Mouse (Mus musculus): ENCODE results near the gene 4930544D05Rik. TPM values are rescaled to one million over a fixed set of nuclear protein-coding genes. Genes with fewer than 3 reads are reported as not detected.

Gene 4930544D05Rik
- polyA plus RNA-seq, 1 experiment from 2014 or later: not detected

GRCm38 (mm10) chr11:70606717-70607116, 8.9 kb upstream of the 4930544D05Rik start:
- Histone ChIP-seq H3K9me3 (no peaks in the 10 kb centered on the region), H3K4me2 (no peak overlapping the region), H3K4me1 (replicated peaks) (no peaks in the 10 kb centered on the region), H3K36me3 (peaks cover 75% of the 10 kb centered on the region), H3K27me3 (no peaks in the 10 kb centered on the region), H3K27ac (replicated peaks) (no peak overlapping the region), H3K9ac (no peak overlapping the region), H3K4me3 (no peak overlapping the region)
- 81% methylated on average over 12 of the region's 12 CpGs for WGBS
- ATAC-seq (ENCODE audit: low FRiP score, low read depth): no peak

- no peaks in the 10 kb centered on the region for H3K4me1 ChIP-seq (replicated peaks)
- no peak overlapping the region for H3K9ac ChIP-seq
- no peak overlapping the region for H3K27ac ChIP-seq (replicated peaks)
- WGBS: 94% methylated on average over 9 of the region's 9 CpGs
- ATAC-seq (ENCODE audit: low FRiP score, low read depth): no peak
- H3K27me3 ChIP-seq: no peaks in the 10 kb centered on the region
- H3K4me2 ChIP-seq: no peak overlapping the region
- H3K4me3 ChIP-seq: no peak overlapping the region
- H3K36me3 ChIP-seq: peaks cover 76% of the 10 kb centered on the region
- H3K9me3 ChIP-seq: no peaks in the 10 kb centered on the region
Measured at GRCm38 (mm10) chr11:70607611-70608010, 8.0 kb upstream of the 4930544D05Rik start.

- Histone ChIP-seq H3K4me2 (no peak overlapping the region), H3K4me3 (no peak overlapping the region), H3K9ac (no peak overlapping the region), H3K9me3 (no peaks in the 10 kb centered on the region), H3K4me1 (replicated peaks) (no peaks in the 10 kb centered on the region), H3K27me3 (no peaks in the 10 kb centered on the region), H3K27ac (replicated peaks) (no peak overlapping the region), H3K36me3 (peaks cover 85% of the 10 kb centered on the region)
- no peak for ATAC-seq (ENCODE audit: low FRiP score, low read depth)
- WGBS: 87% methylated on average over 26 of the region's 26 CpGs
Measured at GRCm38 (mm10) chr11:70608381-70609066, 7.1 kb upstream of the 4930544D05Rik start.

- H3K4me2 ChIP-seq: no peak overlapping the region
- ATAC-seq (ENCODE audit: low FRiP score, low read depth): no peak
- no peak overlapping the region for H3K27ac ChIP-seq (replicated peaks)
- no peaks in the 10 kb centered on the region for H3K27me3 ChIP-seq
- H3K4me1 ChIP-seq (replicated peaks): peaks cover 11% of the 10 kb centered on the region; the same call in 1 of the 2 replicates
- no peak overlapping the region for H3K4me3 ChIP-seq
- 87% methylated on average over 4 of the region's 4 CpGs for WGBS
- peaks cover 66% of the 10 kb centered on the region for H3K36me3 ChIP-seq
- H3K9ac ChIP-seq: no peak overlapping the region
- H3K9me3 ChIP-seq: no peaks in the 10 kb centered on the region
Measured at GRCm38 (mm10) chr11:70610752-70611151, 4.9 kb upstream of the 4930544D05Rik start.

GRCm38 (mm10) chr11:70612505-70612904, 3.1 kb upstream of the 4930544D05Rik start:
- Histone ChIP-seq H3K36me3 (peaks cover 51% of the 10 kb centered on the region), H3K9me3 (no peaks in the 10 kb centered on the region), H3K27ac (replicated peaks) (no peak overlapping the region), H3K9ac (no peak overlapping the region), H3K4me3 (no peak overlapping the region), H3K4me2 (no peak overlapping the region), H3K27me3 (no peaks in the 10 kb centered on the region), H3K4me1 (replicated peaks) (peaks cover 11% of the 10 kb centered on the region; the same call in 1 of the 2 replicates)
- no peak for ATAC-seq (ENCODE audit: low FRiP score, low read depth)
- 78% methylated on average over 7 of the region's 7 CpGs for WGBS

GRCm38 (mm10) chr11:70615074-70615473, 574 bp upstream of the 4930544D05Rik start:
- ATAC-seq (ENCODE audit: low FRiP score, low read depth): no peak
- WGBS: 3% methylated on average over 17 of the region's 17 CpGs
- Histone ChIP-seq H3K4me1 (replicated peaks) (peaks cover 11% of the 10 kb centered on the region; the same call in 1 of the 2 replicates), H3K9me3 (no peaks in the 10 kb centered on the region), H3K36me3 (peaks cover 28% of the 10 kb centered on the region), H3K27ac (replicated peaks) (no peak overlapping the region), H3K9ac (peak overlapping the region; percentile 7; the same call in 1 of the 2 replicates), H3K4me2 (peak overlapping the region; percentile 52), H3K27me3 (no peaks in the 10 kb centered on the region), H3K4me3 (peak overlapping the region; percentile 21)

GRCm38 (mm10) chr11:70619101-70619500, 3.5 kb downstream of the 4930544D05Rik start, which contains the start of gene Chrne:
Gene Chrne, minus strand, starts transcription at chr11:70619216.
- Histone ChIP-seq H3K9me3 (no peaks in the 10 kb centered on the region), H3K27me3 (no peaks in the 10 kb centered on the region), H3K4me3 (no peak within 1 kb of the TSS), H3K27ac (replicated peaks) (no peak within 1 kb of the TSS), H3K36me3 (no peaks in the 10 kb centered on the region), H3K4me2 (no peak within 1 kb of the TSS), H3K9ac (no peak within 1 kb of the TSS), H3K4me1 (replicated peaks) (peaks cover 11% of the 10 kb centered on the region; the same call in 1 of the 2 replicates)
- no peak for ATAC-seq (ENCODE audit: low FRiP score, low read depth)
- WGBS: 68% methylated on average over 1 of the region's 1 CpGs

- no peak overlapping the region for H3K27ac ChIP-seq (replicated peaks)
- no peak for ATAC-seq (ENCODE audit: low FRiP score, low read depth)
- no peaks in the 10 kb centered on the region for H3K36me3 ChIP-seq
- H3K4me3 ChIP-seq: no peak overlapping the region
- no peaks in the 10 kb centered on the region for H3K4me1 ChIP-seq (replicated peaks)
- no peak overlapping the region for H3K9ac ChIP-seq
- no peak overlapping the region for H3K4me2 ChIP-seq
- no peaks in the 10 kb centered on the region for H3K27me3 ChIP-seq
- H3K9me3 ChIP-seq: no peaks in the 10 kb centered on the region
- WGBS: 44% methylated on average over 7 of the region's 7 CpGs
Measured at GRCm38 (mm10) chr11:70621972-70622814, 6.5 kb downstream of the 4930544D05Rik start.

- Histone ChIP-seq H3K27ac (replicated peaks) (no peak overlapping the region), H3K9me3 (no peaks in the 10 kb centered on the region), H3K4me1 (replicated peaks) (no peaks in the 10 kb centered on the region), H3K36me3 (no peaks in the 10 kb centered on the region), H3K9ac (no peak overlapping the region), H3K4me2 (no peak overlapping the region), H3K27me3 (no peaks in the 10 kb centered on the region), H3K4me3 (no peak overlapping the region)
- no peak for ATAC-seq (ENCODE audit: low FRiP score, low read depth)
- 85% methylated on average over 10 of the region's 10 CpGs for WGBS
Measured at GRCm38 (mm10) chr11:70623053-70623742, 7.5 kb downstream of the 4930544D05Rik start.

GRCm38 (mm10) chr11:70625473-70625872, 9.8 kb downstream of the 4930544D05Rik start:
- Histone ChIP-seq H3K27me3 (no peaks in the 10 kb centered on the region), H3K9ac (no peak overlapping the region), H3K4me2 (no peak overlapping the region), H3K27ac (replicated peaks) (no peak overlapping the region), H3K4me1 (replicated peaks) (no peaks in the 10 kb centered on the region), H3K9me3 (no peaks in the 10 kb centered on the region), H3K4me3 (no peak overlapping the region), H3K36me3 (no peaks in the 10 kb centered on the region)
- WGBS: 48% methylated on average over 4 of the region's 4 CpGs
- no peak for ATAC-seq (ENCODE audit: low FRiP score, low read depth)

- H3K4me1 ChIP-seq (replicated peaks): no peaks in the 10 kb centered on the region
- no peak overlapping the region for H3K4me2 ChIP-seq
- H3K27me3 ChIP-seq: no peaks in the 10 kb centered on the region
- ATAC-seq (ENCODE audit: low FRiP score, low read depth): no peak
- H3K9ac ChIP-seq: no peak overlapping the region
- H3K36me3 ChIP-seq: no peaks in the 10 kb centered on the region
- H3K27ac ChIP-seq (replicated peaks): no peak overlapping the region
- no peaks in the 10 kb centered on the region for H3K9me3 ChIP-seq
- WGBS: 87% methylated on average over 4 of the region's 4 CpGs
- no peak overlapping the region for H3K4me3 ChIP-seq
Measured at GRCm38 (mm10) chr11:70626877-70627276, 11.2 kb downstream of the 4930544D05Rik start.

- Histone ChIP-seq H3K9ac (no peak overlapping the region), H3K9me3 (no peaks in the 10 kb centered on the region), H3K27ac (replicated peaks) (no peak overlapping the region), H3K4me3 (no peak overlapping the region), H3K4me2 (no peak overlapping the region), H3K36me3 (no peaks in the 10 kb centered on the region), H3K4me1 (replicated peaks) (no peaks in the 10 kb centered on the region), H3K27me3 (no peaks in the 10 kb centered on the region)
- 82% methylated on average over 2 of the region's 2 CpGs for WGBS
- no peak for ATAC-seq (ENCODE audit: low FRiP score, low read depth)
Measured at GRCm38 (mm10) chr11:70628431-70628830, 12.8 kb downstream of the 4930544D05Rik start.
